Mouse (Mus musculus) mouse trophoblast stem cell (cell line): ENCODE results near the gene Slf2.

Experiments used
- in situ Hi-C, 2 experiments: fragments of 300-500 bp; cut with MseI, MboI; formaldehyde crosslinking; loops; 2 replicates in 1 of 2; 3 replicates in 1 of 2; pipeline ENCODE4 v1.15.1; 2025

Gene Slf2

GRCm38 (mm10) chr19:45028746-45029145 is 97.8 kb downstream of the Slf2 start:
- in situ Hi-C loops = no loop called here

- in situ Hi-C loops = no loop called here
Observed at GRCm38 (mm10) chr19:45029571-45029970, 98.6 kb downstream of the Slf2 start.

GRCm38 (mm10) chr19:45030111-45030510 is 99.2 kb downstream of the Slf2 start:
- in situ Hi-C loops = no loop called here

- in situ Hi-C loops = no loop called here
Observed at GRCm38 (mm10) chr19:45030746-45031693, 100.1 kb downstream of the Slf2 start.

- in situ Hi-C loops = no loop called here
Observed at GRCm38 (mm10) chr19:45031780-45032179, 100.8 kb downstream of the Slf2 start.
